Mouse (Mus musculus) C2C12 (cell line): ENCODE measurements around the gene Ttyh2. TPM values are rescaled to one million over a fixed set of nuclear protein-coding genes. Genes with fewer than 3 reads are reported as not detected.

Experiments
- H3K27me3 ChIP-seq: one replicate; pipeline ENCODE4 v1.6.1; 2011; ENCODE audit not compliant: control insufficient read depth, insufficient read depth, insufficient read length
- H3K36me3 ChIP-seq: one replicate; pipeline ENCODE4 v1.6.1; 2011; ENCODE audit not compliant: control insufficient read depth, insufficient read depth
- H3K4me3 ChIP-seq: one replicate; pipeline ENCODE4 v1.5.1; 2011; ENCODE audit warnings: mild to moderate bottlenecking, control low read depth; ENCODE audit not compliant: poor library complexity, insufficient read depth, severe bottlenecking
- H3K79me2 ChIP-seq: one replicate; pipeline ENCODE4 v1.6.1; 2011; ENCODE audit not compliant: control insufficient read depth, insufficient read depth
- H3K79me3 ChIP-seq: one replicate; pipeline ENCODE4 v1.6.1; 2011; ENCODE audit warnings: low read depth, control low read depth
- H3ac ChIP-seq: one replicate; pipeline ENCODE3; 2011; ENCODE audit warnings: low read depth; ENCODE audit not compliant: control insufficient read depth, insufficient read length
- CEBPB ChIP-seq: IDR thresholded peaks from one replicate; pipeline ENCODE4 v1.6.1; 2011; ENCODE audit warnings: low read depth, mild to moderate bottlenecking, control low read depth, moderate library complexity
- CTCF ChIP-seq: IDR thresholded peaks from one replicate; pipeline ENCODE4 v1.5.1; 2011; ENCODE audit not compliant: control insufficient read depth, insufficient read depth, insufficient read length
- FOSL1 ChIP-seq: IDR thresholded peaks from one replicate; pipeline ENCODE4 v1.8.0; 2011; ENCODE audit warnings: mild to moderate bottlenecking, low read length; ENCODE audit not compliant: poor library complexity, insufficient read depth, severe bottlenecking
- MAX ChIP-seq: IDR thresholded peaks from one replicate; pipeline ENCODE4 v1.6.1; 2011; ENCODE audit warnings: mild to moderate bottlenecking, control low read depth
- MYOD1 ChIP-seq: IDR thresholded peaks from one replicate; pipeline ENCODE4 v1.6.1; 2011; ENCODE audit warnings: low read depth; ENCODE audit not compliant: control insufficient read depth, insufficient read length
- MYOG ChIP-seq: IDR thresholded peaks from one replicate; pipeline ENCODE4 v1.6.1; 2011; ENCODE audit not compliant: control insufficient read depth, insufficient read length; ENCODE audit errors: extremely low read depth
- USF1 ChIP-seq: IDR thresholded peaks from one replicate; pipeline ENCODE4 v1.6.1; 2011; ENCODE audit warnings: low read depth, mild to moderate bottlenecking, control low read depth, moderate library complexity
- polyA plus RNA-seq: library from polyadenylated mRNA; unstranded; fragments of >200 nt; fragmentation: generic; extraction: Trizol; gene quantifications from one replicate; pipeline ENCODE4 v1.2.1, GENCODE M21; 2012; ENCODE audit warnings: missing spikeins

Ttyh2 gene
- polyA plus RNA-seq, 1 experiment, result 20.1 TPM

GRCm38 (mm10) chr11:114736111-114736510, 60.9 kb downstream of the Ttyh2 start:
- H3K36me3 ChIP-seq, result no peaks in the 10 kb centered on the region
- TF ChIP-seq CTCF (no peak), FOSL1 (no peak)
- H3K79me2 ChIP-seq, result no peaks in the 10 kb centered on the region
- H3ac ChIP-seq, result no peak overlapping the region
- H3K79me3 ChIP-seq, result no peaks in the 10 kb centered on the region
- H3K4me3 ChIP-seq, result no peak overlapping the region
- H3K27me3 ChIP-seq, result no peaks in the 10 kb centered on the region

DNA sequence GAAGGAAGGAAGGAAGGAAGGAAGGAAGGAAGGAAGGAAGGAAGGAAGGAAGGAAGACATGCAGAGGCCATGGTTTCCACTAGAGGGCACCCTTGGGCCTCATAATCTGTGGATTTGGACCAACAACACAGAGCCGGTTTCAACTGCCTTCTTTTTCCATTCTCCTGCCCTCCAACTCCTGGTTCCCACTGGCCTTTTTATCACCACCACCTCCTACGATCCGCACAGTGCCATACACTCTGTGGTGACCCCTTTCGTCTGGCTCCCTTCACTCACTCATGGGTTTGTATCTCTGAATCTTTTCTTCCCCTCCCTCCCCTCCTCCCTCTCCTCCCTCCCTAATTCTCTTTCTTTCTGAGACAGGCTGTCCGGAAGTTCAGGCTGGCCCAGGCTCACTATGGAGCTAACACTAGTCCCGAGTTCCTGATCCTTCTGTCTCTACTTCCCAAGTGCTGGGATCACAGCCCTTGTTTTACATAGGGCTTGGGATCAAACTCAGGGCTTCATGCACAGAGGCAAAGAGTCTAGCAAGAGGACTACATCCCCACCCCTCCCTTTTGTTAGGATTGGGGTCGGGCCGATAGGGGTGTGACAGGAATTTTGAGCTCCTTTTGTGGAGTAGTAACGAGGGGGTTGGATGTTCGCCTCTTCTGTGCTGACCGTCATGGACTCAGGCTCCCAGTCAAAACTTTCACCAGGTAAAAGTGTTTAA, 61.8 kb downstream of the Ttyh2 start:
- Histone ChIP-seq H3K36me3 (no peaks in the 10 kb centered on the region), H3K79me3 (no peaks in the 10 kb centered on the region), H3ac (no peak overlapping the region), H3K79me2 (no peaks in the 10 kb centered on the region), H3K4me3 (no peak overlapping the region), H3K27me3 (no peaks in the 10 kb centered on the region)
- TF ChIP-seq CTCF, result peak; percentile 50
- TF ChIP-seq CEBPB, result no peak

DNA sequence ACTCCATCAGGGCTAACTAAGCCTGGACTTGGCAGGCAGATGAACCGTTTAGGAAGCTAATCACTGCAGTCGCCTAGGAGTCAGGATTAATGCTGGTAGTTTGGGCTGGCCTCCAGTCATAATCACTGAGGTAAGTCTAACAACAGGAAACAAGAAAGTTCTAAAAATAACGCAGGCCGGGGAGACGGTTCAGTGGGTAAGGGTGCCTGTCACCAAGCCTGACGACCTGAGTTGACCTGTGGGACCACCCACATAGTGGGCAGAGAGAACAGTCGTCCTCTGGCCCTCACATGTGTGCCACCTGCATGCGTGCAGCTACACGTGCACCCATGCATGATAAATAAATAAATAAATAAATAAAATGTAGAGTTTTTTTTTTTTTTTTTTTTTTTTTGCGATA, 65.4 kb downstream of the Ttyh2 start:
- Histone ChIP-seq H3K36me3 (no peaks in the 10 kb centered on the region), H3ac (no peak overlapping the region), H3K79me2 (no peaks in the 10 kb centered on the region), H3K79me3 (no peaks in the 10 kb centered on the region), H3K27me3 (peaks cover 4% of the 10 kb centered on the region), H3K4me3 (no peak overlapping the region)
- TF ChIP-seq MAX (no peak), MYOD1 (no peak), USF1 (no peak), CEBPB (no peak), FOSL1 (no peak), MYOG (no peak), CTCF (no peak)

DNA sequence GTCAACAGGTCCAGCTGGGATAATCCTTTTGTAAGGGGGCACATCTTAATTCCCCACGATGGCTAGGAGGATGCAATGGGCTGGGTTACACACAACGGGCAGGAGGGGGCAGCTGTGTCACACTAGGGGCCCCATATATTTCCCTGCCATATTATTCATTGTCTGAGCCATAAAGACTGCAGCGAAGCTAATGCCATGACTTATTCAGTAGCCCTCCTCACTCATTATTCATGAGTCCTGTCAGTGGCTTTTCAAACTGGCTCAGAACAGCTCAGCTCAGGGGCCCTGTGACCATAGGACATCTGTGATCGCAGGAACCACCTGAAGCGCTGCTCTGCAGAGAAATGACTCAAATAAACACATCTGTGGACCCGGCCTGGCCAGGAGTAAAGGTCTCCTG, 66.2 kb downstream of the Ttyh2 start:
- Histone ChIP-seq H3K79me3 (no peaks in the 10 kb centered on the region), H3K4me3 (no peak overlapping the region), H3K79me2 (no peaks in the 10 kb centered on the region), H3K27me3 (peaks cover 4% of the 10 kb centered on the region), H3K36me3 (no peaks in the 10 kb centered on the region), H3ac (no peak overlapping the region)
- TF ChIP-seq MAX (no peak), CEBPB (no peak), MYOG (no peak), CTCF (no peak)

GRCm38 (mm10) chr11:114745134-114745533, 69.9 kb downstream of the Ttyh2 start:
- no peak overlapping the region for H3K4me3 ChIP-seq
- no peaks in the 10 kb centered on the region for H3K79me2 ChIP-seq
- peaks cover 4% of the 10 kb centered on the region for H3K27me3 ChIP-seq
- no peak for TF ChIP-seq CEBPB
- TF ChIP-seq CTCF, result peak; percentile 85
- no peak for TF ChIP-seq MAX
- no peaks in the 10 kb centered on the region for H3K79me3 ChIP-seq
- no peak overlapping the region for H3ac ChIP-seq
- no peaks in the 10 kb centered on the region for H3K36me3 ChIP-seq

- no peak overlapping the region for H3ac ChIP-seq
- H3K27me3 ChIP-seq, result peaks cover 4% of the 10 kb centered on the region
- no peak for TF ChIP-seq MAX
- no peak for TF ChIP-seq MYOD1
- no peak for TF ChIP-seq FOSL1
- TF ChIP-seq USF1, result no peak
- no peak for TF ChIP-seq CEBPB
- H3K79me2 ChIP-seq, result no peaks in the 10 kb centered on the region
- no peaks in the 10 kb centered on the region for H3K79me3 ChIP-seq
- H3K4me3 ChIP-seq, result no peak overlapping the region
- no peaks in the 10 kb centered on the region for H3K36me3 ChIP-seq
Observed at GRCm38 (mm10) chr11:114747564-114748138, 72.4 kb downstream of the Ttyh2 start.
